Mouse (Mus musculus): Measurements from ENCODE around the gene Aldh1a7.

- TF ChIP-seq POLR2A (IDR thresholded peaks at IDR 0.05; ENCODE audit: insufficient read depth, low read depth, low read length) (no peak), CTCF (IDR thresholded peaks at IDR 0.05; ENCODE audit: insufficient read depth, low read depth, low read length) (no peak)
These were observed 11.7 kb downstream of the Aldh1a7 start for GRCm38 (mm10) chr19:20715617-20716016.
